Mouse (Mus musculus) lung, adult 2 months (tissue): ENCODE data around the gene Atg10. TPM values are rescaled to one million over a fixed set of nuclear protein-coding genes. Genes with fewer than 3 reads are reported as not detected.
"Not testable (repeated sequence)": the region's sequence is repeated elsewhere in the genome, so short reads cannot be mapped to it uniquely, and the experiment has no call there.

Experiments used
- DNase-seq: peaks from one replicate; pipeline ENCODE4 v3.0.0; 2022
- H3K4me1 ChIP-seq: fragments of 200-500 bp; 2 replicates; pipeline ENCODE4 v1.6.1; 2011; ENCODE audit warnings: low read length; ENCODE audit not compliant: control insufficient read depth, insufficient read depth
- H3K4me3 ChIP-seq: fragments of 200-500 bp; replicated peaks from 2 replicates; pipeline ENCODE3; 2011; ENCODE audit warnings: low read depth, mild to moderate bottlenecking, control low read depth, low read length; ENCODE audit errors: extremely low read depth
- CTCF ChIP-seq: fragments of 200-500 bp; IDR thresholded peaks from 2 replicates; pipeline ENCODE4 v1.5.1; 2011; ENCODE audit warnings: mild to moderate bottlenecking, low read length, control low read depth; ENCODE audit not compliant: insufficient read depth
- POLR2A ChIP-seq: fragments of 200-500 bp; IDR thresholded peaks from 2 replicates; pipeline ENCODE4 v1.6.1; 2011; ENCODE audit warnings: low read depth, mild to moderate bottlenecking, control low read depth, low read length, borderline replicate concordance; ENCODE audit errors: extremely low read depth
- WGBS: fragments of 180-500 bp; shearing (Covaris S2); methylation state at CpG from one replicate; pipeline ENCODE4 v1.1.7; 2018; 5-methylcytosine and 5-hydroxymethylcytosine counted together
- polyA plus RNA-seq: library from polyadenylated mRNA; depleted of rRNA; stranded (reverse); fragments of >200 nt; gene quantifications from 2 replicates; pipeline ENCODE4 v1.2.3, GENCODE M21; 2012; rRNA removed

Gene Atg10
- polyA plus RNA-seq: 1.5 and 2.8 TPM in 2 replicates

DNA sequence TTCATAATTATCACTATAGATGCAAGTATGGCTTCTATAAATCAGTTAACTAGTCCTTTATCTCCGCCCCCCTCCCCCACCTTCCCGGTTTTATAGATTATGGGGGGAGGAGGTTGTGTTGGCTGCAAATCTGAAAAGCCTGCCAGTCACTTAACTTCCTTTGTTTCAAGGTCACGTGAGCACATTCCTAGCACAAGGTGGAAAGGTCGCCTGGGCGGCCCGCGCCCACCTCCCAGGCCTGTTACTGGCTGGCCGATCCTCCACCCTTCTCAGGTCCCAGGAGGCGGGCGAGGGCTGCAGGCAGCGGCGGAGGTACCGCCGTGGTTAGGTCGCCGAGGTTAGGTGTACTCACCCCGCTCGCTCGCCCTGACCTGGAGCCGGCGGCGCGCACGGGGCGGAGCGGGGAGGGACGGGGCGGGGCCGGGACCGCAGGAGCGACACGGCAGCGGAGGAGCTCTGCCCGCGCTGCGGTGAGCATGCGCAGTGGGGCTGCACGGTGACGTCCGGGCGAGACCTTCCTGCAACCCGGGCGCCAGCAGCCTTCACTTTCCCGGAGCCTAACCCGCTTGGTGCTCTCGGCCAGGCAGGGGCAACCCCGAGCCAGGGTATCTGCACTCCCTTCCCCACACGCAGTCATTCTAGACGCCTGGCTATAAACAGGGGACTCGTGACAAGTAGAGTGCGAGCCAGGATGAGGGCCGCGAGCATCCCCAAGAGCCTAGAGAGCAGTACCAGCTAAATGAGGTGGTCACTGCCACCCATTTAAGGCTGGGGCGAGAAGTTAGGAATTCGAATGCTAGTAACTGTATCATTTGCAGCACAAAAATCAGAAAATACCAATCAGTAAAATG, at the start of gene Atg10:
Gene Atg10 (minus strand): TSS at position 382 of the 851 bp plus-strand sequence.
- Histone ChIP-seq H3K4me3 (peak within 1 kb of the TSS; percentile 99), H3K4me1 (peaks cover 3% of the 10 kb centered on the region)
- TF ChIP-seq CTCF: no peak
- TF ChIP-seq POLR2A: peak; percentile 93
- peak; percentile 90 for DNase-seq
- 1% methylated on average over 55 of the region's 55 CpGs for WGBS

GRCm38 (mm10) chr13:91252406-91252805, 28.6 kb upstream of the Atg10 start:
- TF ChIP-seq CTCF (no peak), POLR2A (no peak)
- 80% methylated on average over 3 of the region's 3 CpGs for WGBS
- H3K4me3 ChIP-seq: no peak overlapping the region
- DNase-seq: no peak
- H3K4me1 ChIP-seq: no peaks in the 10 kb centered on the region

GRCm38 (mm10) chr13:91251636-91252035, 27.9 kb upstream of the Atg10 start:
- H3K4me3 ChIP-seq: no peak overlapping the region
- no peaks in the 10 kb centered on the region for H3K4me1 ChIP-seq
- TF ChIP-seq POLR2A (no peak), CTCF (no peak)
- WGBS: 91% methylated on average over 1 of the region's 1 CpGs
- no peak for DNase-seq

- DNase-seq, H3K4me3 ChIP-seq, H3K4me1 ChIP-seq: not testable (repeated sequence)
- WGBS: 79% methylated on average over 2 of the region's 2 CpGs
These were observed 26.3 kb upstream of the Atg10 start for GRCm38 (mm10) chr13:91250050-91250449.

- Histone ChIP-seq H3K4me3 (no peak overlapping the region), H3K4me1 (no peaks in the 10 kb centered on the region)
- DNase-seq: no peak
- 60% methylated on average over 2 of the region's 2 CpGs for WGBS
- TF ChIP-seq CTCF (no peak), POLR2A (no peak)
These were observed 22.7 kb upstream of the Atg10 start for GRCm38 (mm10) chr13:91246472-91246871.

GRCm38 (mm10) chr13:91237976-91238375, 14.2 kb upstream of the Atg10 start:
- DNase-seq: no peak
- WGBS: 79% methylated on average over 3 of the region's 3 CpGs
- no peak overlapping the region for H3K4me3 ChIP-seq
- TF ChIP-seq POLR2A (no peak), CTCF (no peak)
- H3K4me1 ChIP-seq: no peaks in the 10 kb centered on the region

- TF ChIP-seq POLR2A (no peak), CTCF (no peak)
- no peak for DNase-seq
- no peak overlapping the region for H3K4me3 ChIP-seq
- no peaks in the 10 kb centered on the region for H3K4me1 ChIP-seq
- WGBS: 78% methylated on average over 2 of the region's 2 CpGs
These were observed 13.1 kb upstream of the Atg10 start for GRCm38 (mm10) chr13:91236884-91237283.

DNA sequence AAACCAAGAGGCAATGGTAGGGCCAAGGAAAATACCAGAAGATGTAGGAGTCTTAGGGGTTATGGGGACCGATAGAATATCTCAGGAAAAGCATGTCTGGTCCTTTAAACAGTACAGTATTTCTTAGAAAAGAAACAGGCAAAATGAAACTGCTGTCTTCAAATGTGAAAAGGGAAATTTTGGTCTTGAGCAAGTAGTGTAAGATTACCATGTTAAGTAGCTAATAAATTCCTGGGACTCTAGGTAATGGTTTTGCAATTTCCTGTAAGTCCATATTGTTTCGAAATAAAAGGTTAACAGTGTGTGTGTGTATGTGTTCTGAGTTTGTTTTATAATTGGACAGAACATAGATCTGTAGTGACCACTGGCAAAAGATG, 658 bp upstream of the Atg10 start:
- WGBS: 21% methylated on average over 2 of the region's 2 CpGs
- TF ChIP-seq CTCF (no peak), POLR2A (no peak)
- no peak for DNase-seq
- H3K4me3 ChIP-seq: no peak overlapping the region
- peaks cover 3% of the 10 kb centered on the region for H3K4me1 ChIP-seq

- WGBS: 57% methylated on average over 1 of the region's 1 CpGs
- no peak overlapping the region for H3K4me3 ChIP-seq
- peak; percentile 13 for DNase-seq
These were observed 705 bp downstream of the Atg10 start for GRCm38 (mm10) chr13:91223063-91223462.

DNA sequence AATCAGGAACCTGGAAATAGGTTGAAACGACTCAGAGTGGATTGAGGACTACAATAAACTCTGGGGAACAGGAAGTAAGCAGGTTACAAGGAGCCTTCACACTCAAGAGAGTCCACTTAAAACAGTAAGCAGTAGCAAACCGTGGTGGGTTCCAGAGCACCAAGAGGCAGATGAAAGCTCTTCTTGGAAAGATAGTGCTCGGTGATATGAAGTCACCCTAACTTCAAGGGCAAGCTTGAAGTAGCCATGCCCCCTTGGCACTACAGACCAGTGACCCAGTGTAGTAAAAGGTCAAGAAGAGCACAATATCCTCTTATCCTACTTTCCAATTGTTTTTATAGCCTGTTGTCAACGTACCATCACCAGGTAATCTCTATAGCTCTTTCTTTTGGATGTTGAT, 2.1 kb downstream of the Atg10 start:
- TF ChIP-seq POLR2A: no peak
- 54% methylated on average over 4 of the region's 4 CpGs for WGBS
- H3K4me1 ChIP-seq: peaks cover 3% of the 10 kb centered on the region
- DNase-seq: peak; percentile 11
- no peak overlapping the region for H3K4me3 ChIP-seq

More at GRCm38 (mm10) chr13:91223063-91223462, 705 bp downstream of the Atg10 start:
- peaks cover 3% of the 10 kb centered on the region for H3K4me1 ChIP-seq
- TF ChIP-seq CTCF: no peak
- no peak for TF ChIP-seq POLR2A
